Mouse (Mus musculus): Measurements from ENCODE around the gene Olfr620.

The Olfr620 gene

DNA sequence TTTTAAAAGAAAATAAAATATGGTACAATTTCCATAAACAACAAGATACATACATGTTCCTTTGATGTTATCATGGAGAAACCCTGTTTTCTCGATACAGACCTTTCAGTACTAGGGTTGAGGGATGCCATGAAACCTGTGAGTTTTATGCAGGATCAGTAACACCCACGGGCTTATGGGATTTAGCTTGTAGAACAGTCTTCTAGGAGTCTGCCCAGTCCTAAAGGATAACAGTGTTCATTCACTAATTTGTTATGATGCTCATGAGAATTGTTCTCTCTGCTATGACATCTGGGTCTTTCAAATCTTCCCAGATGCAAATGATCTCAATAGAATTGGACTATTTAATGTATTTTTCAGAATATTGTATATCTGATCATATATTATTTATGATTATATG lies at the start of gene Olfr620:
Gene Olfr620, minus strand, starts transcription at position 101 of the 400 bp plus-strand sequence.
- no peak for DNase-seq (ENCODE audit: extremely low read depth, insufficient read length, low spot score)

DNA sequence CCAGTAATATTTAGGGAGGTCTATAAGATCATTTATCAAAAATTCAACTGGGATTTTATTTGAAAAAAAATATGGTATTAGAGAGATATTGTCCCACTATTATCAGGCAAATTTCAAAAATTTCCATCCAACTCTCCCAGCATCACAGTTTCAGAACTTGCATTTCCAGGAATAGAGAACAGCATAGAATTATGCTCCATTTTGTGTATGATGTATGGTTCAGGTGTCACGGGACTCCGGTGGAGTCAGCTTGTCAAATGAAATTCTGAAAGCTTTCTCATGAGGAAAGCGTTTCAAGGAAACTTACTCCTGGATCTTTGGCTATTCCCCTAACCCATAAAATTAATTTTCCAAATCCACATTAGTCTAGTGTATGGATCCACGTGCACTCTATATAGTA lies 31.7 kb upstream of the Olfr620 start:
- DNase-seq (ENCODE audit: extremely low read depth, insufficient read length, low spot score): no peak

DNA sequence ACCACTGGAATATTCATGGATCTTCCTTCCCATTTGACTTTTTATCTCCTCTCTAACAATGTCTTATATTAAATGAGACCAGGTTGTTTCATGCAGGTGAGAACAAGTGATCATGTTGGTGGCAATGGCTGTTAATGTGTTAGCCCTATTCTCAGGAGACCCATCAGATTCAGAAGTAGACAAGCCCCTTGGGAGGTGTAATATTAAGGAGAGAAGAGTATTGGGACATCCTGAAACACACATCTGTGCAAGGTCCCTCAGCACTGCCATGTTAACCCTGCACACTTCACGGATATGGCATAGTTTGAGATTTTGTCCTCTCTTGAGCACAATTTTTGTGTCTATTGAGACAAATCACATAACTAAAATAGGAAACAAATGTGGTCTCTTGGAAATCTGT lies 30.3 kb upstream of the Olfr620 start, which contains the start of gene Olfr622:
Gene Olfr622, minus strand, starts transcription at position 101 of the 400 bp plus-strand sequence.
- DNase-seq (ENCODE audit: extremely low read depth, insufficient read length, low spot score): no peak

DNA sequence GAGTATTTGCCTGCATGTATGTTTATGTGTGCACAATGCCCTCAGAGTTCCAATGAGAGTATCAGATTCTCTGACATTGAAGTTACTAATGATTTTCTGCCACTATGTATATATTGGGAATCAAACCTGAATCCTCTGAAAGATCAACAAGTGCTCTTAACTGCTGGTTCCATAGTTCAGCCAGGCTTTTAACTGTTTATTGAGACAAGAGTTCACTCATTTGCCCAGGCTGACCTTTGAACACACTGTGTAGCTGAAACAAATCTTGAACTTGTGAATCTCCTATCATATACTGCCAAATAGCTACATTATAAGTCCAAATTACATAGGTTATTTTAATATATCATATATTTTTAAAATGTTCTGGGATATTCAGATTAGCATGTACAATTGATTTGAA lies 24.5 kb upstream of the Olfr620 start:
- DNase-seq (ENCODE audit: extremely low read depth, insufficient read length, low spot score): no peak

DNA sequence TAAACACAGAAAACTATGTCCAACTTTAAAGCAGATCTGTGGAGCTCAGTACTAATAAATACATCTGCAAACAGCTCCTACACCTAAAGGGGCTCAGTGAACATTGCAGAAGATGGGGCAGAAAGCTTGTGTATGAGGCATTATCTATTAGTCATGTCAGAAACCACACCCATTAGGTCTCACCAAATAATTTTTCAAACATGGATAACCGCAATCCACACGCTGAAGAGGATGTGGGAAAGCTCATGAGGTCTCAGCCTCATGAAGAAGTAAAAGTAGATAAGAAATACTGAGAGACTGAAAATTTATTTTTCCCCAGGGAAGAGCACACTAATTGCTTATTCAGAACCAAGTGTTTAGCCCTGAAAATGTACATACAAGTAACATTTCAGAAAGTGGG lies 4.9 kb downstream of the Olfr620 start:
- no peak for DNase-seq (ENCODE audit: extremely low read depth, insufficient read length, low spot score)

DNA sequence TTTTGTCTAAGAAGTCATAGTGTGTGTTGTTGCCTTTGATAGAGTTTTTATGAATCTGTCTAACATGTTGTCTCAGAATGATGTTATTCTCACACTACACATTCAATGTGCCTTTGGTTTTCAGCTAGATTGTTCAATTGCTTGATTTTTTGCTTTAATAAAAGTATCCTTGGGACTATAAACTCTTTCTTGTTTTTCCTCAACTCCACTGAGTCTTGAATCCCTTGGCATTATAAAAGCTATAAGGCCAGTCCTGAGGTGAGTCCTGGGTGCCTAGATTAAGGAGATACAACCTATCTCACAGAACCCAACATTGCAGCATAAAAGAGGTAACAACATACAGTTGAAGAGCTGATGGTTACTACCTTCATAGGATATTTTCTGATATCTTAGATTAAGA lies 12.1 kb downstream of the Olfr620 start, which contains the start of gene Olfr619:
Gene Olfr619, plus strand, starts transcription at position 301 of the 400 bp plus-strand sequence.
- no peak for DNase-seq (ENCODE audit: extremely low read depth, insufficient read length, low spot score)

DNA sequence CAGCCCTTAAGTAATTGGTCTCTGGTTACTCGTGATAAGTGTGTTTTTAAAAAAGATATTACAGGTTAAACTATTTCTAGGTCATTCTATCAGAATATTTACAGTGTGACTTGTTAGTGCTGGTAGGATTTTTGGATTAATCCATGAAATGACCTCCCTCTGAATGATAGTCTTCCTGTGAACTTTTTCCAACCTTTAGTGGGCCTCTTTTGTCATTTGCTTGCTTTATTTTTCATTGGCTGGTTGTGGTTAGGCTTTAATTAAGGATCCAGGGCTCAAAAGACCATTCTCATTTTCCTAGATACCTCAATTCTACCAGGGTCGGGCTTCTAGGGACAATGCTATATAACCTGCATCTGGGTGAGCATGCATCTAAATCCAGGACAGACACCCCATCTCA lies 22.5 kb downstream of the Olfr620 start, which contains the start of gene Olfr618:
Gene Olfr618, plus strand, starts transcription at position 301 of the 400 bp plus-strand sequence.
- DNase-seq (ENCODE audit: extremely low read depth, insufficient read length, low spot score): no peak

DNA sequence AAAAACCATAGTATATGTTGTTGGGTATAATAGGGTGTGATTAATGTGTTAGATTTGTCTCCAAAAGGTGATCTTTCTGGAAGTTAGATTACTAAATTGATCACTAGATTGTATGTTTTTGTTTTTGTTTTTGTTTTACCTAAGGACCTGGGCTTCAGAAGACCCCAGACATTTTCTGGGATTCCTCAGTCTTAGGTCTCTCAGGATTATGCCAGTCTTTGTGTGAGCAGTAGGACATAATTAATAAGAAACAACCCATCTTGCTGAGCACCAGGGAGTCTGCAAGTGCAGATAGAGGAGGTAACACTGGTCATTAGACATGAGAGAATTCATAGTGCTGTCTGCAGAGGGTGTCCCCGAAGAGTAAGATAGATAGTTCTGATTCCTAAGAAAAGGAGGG lies 39.6 kb downstream of the Olfr620 start, which contains the start of gene Olfr617:
Gene Olfr617, plus strand, starts transcription at position 301 of the 400 bp plus-strand sequence.
- DNase-seq (ENCODE audit: extremely low read depth, insufficient read length, low spot score): no peak

DNA sequence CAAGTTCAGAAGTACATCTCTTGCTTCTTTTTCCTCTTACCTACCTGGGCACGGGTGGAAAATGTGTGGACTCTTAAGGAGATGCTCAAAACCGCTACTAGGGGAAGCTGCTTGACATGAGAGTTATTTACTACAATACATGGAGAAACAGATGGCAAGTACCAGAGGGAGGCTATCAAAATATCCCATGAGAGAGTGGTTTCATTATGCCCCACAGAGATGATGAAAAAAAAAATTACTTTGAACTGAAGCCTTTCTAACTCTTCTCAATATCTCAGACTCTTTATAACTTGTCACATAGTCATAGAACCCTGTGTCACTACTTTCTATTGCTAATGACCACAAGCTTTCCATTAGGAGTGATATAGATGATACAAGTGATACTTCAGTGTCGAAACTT lies 43.3 kb downstream of the Olfr620 start, which contains the start of gene Olfr616:
Gene Olfr616, minus strand, starts transcription at position 101 of the 400 bp plus-strand sequence.
- DNase-seq (ENCODE audit: extremely low read depth, insufficient read length, low spot score): no peak

DNA sequence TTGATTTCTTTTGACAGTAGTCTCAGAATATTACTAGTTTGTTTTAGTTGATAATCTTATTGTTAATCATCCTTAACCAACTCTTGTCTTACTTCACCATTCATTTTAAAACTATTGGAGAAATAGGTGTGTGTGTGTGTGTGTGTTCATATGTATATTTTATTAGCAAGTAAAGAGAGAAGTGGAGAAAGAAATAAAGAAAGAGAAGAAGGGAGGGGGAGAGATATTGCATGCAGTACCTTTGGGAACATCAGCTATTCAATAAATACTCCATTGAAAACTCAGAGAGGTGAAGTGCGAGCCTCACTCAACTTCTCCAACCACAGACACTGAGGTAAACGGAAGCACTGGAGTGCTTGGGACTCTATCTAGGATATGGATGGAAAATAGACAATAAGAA lies 56.6 kb downstream of the Olfr620 start, which contains the start of gene Olfr615:
Gene Olfr615, plus strand, starts transcription at position 301 of the 400 bp plus-strand sequence.
- no peak for DNase-seq (ENCODE audit: extremely low read depth, insufficient read length, low spot score)
